Mouse (Mus musculus) lung, postnatal 0 days (tissue): ENCODE data around the gene Rsrc1.

Source experiments
- CTCF ChIP-seq: IDR thresholded peaks from 2 replicates; pipeline ENCODE4 v1.5.1; 2016; ENCODE audit warnings: antibody characterized with exemption, mild to moderate bottlenecking
- EP300 ChIP-seq: IDR thresholded peaks from 2 replicates; pipeline ENCODE4 v1.6.1; 2016; ENCODE audit warnings: antibody characterized with exemption, mild to moderate bottlenecking, control low read depth

DNA sequence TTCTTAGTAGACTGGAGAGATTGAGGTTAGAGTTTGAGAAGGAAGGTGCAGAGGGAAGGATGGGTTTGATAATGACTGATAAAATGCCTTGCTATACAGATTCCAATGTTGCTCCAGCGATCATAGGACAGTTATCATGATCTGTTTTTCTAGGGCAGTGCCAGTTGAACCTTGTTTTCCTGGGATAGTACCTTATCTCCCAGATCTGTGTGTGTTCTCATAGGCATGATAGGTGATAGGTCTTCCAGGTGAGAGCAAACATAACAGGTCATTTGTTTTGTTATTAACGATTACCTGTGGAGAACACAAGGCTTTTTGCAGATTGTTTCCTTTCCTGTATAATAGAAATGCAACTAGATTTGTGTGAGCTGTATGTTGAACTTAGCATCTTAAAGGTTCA, 94.3 kb downstream of the Rsrc1 start:
- no peak for TF ChIP-seq EP300
- TF ChIP-seq CTCF: no peak
